Mouse (Mus musculus) testis, adult 2 months (tissue): ENCODE results near the gene Galntl6.

Experiments
- CTCF ChIP-seq: fragments of 200-500 bp; IDR thresholded peaks from 2 replicates; pipeline ENCODE4 v1.5.1; 2012; ENCODE audit warnings: low read depth, mild to moderate bottlenecking, inconsistent platforms, low read length, moderate library complexity; ENCODE audit not compliant: control insufficient read depth, insufficient read depth, insufficient replicate concordance
- POLR2A ChIP-seq: fragments of 200-500 bp; IDR thresholded peaks from 2 replicates; pipeline ENCODE4 v1.6.1; 2012; ENCODE audit warnings: low read depth, mild to moderate bottlenecking, inconsistent platforms, low read length, moderate library complexity; ENCODE audit not compliant: control insufficient read depth

DNA sequence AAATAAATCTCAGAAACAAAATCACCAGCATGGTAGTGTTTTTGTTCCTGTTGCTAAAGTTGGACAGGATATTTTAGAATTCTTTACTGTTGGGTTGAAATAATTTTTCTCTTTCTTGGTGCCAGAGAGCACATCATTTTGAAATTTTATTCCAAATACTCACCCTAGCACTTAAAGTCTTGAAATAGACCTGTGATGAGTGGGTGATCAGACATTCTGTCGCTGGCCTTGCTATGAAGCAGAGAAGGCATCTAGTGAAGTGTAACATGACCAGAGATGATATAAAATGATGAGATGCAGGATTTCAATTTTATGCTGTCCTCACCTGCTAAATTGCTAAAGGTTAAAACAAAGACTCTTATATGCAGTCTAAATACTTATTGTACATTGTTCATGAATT is 581.3 kb downstream of the Galntl6 start:
- TF ChIP-seq POLR2A (no peak), CTCF (no peak)
